Mouse (Mus musculus) right cerebral cortex, postnatal 14 days (tissue): Measurements from ENCODE around the gene Ift57.

Experiments used
- DNase-seq: peaks from one replicate; pipeline ENCODE4 v3.0.0; 2022

The Ift57 gene

DNA sequence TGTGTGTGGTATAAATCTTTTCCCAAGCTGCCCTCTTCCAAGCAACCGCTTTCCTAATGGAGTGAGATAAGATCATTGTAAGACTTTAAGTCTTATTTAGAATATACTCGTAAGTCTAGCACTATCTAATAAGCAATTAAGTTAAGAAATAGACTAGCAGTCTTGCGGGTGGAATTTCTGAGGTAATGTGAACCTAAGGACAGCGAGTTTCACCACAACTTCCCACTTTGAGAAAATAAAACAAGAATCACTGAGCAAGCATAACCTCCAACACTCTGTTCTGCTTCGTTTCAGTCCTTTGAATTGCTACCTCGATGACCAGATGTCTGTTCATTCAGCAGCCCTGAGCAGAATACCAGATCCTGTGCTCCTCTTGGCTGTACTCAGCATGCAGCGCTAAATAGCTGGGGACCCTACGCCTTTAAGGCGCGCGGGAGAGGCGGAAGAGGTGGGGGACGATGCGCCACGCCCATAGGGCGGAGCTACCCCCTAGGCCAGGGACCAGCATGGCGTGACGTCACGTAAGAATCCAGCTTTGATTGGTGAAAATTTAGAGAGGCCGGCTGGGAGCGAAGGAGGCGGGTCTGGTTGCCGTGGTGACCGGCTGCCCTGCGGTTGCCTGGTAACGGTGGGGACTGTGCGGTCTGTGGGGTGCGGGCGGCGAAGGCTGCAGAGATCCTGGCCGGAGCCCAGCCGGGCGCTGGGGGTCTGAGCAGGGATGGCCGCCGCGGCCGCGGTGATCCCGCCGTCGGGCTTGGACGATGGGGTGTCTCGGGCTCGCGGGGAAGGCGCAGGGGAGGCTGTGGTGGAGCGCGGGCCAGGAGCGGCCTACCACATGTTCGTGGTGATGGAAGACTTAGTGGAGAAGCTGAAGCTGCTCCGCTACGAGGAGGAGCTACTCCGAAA is at the start of gene Ift57:
Ift57 (plus strand) TSS at position 614 of the 906 bp plus-strand sequence.
- peak; percentile 98 for DNase-seq

DNA sequence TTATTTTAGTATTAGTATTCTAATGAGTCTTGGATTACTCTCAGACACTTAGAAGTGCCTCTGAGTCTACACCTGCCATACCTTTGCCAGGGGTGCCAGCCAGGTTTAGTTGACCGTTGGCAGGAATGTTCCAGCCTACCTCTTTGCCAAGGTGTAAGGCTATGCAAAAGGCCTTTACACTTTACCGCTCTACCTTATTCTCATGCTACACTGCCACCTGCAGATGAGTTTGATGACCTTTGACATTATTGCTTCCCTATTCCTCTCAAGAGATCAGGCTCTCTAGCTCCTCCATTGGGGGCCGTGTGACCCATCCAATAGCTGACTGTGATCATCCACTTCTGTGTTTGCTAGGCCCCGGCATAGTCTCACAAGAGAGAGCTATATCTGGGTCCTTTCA is 41.9 kb upstream of the Ift57 start:
- no peak for DNase-seq

DNA sequence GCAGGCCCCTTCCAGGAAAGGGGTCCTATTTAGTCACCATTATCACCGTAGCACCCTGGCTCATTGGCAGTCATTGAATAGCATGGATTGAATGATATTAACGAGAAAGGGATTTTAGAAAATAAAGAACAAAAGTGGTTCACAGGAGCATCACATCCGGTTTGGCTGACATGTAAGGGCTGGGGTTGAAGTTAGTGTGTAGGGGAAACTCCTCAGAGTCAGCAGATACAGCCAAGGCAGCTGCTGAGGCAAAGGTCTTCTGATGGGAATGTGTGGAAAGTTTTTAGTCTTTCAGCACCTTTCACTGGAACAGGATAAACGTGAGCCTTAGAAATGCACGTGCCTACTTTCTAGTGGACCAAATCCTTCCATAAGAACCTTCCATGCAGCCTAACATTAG is 41.0 kb upstream of the Ift57 start:
- no peak for DNase-seq

DNA sequence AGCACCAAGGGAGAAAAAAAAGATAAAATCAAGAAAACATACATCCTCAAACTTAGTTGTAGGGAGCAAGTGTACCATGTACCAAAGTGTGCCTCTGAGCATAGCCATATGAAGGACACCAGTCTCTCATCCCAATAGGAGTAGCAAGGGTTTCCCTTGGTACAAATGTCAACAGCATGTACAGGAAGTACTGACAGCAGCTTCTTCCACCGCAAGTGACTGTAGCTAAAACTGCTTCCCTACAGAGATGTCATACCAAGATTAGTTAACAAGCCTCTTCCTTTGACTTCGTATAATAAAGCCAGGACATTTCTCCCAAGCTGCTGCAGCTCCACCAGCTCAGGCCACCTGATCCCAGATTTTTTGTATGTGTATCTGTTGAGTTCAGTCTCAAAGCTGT is 39.9 kb upstream of the Ift57 start:
- DNase-seq = no peak

DNA sequence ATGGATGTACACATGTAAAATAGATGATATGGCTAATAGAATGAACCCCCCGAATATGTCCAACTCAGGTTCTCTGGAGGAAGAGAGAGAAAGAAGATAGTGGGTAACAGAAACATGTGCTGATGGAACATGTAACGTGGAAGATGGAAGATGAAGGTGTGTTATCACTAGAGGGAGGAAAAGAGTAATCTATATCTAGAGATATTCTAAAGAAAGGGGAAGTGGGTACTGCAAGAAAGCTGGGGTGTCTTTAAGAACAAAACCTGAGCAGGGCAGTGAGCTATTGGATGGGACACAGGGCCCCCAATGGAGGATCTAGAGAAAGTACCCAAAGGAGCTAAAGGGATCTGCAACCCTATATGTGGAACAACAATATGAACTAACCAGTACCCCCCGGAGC is 38.9 kb upstream of the Ift57 start:
- DNase-seq = no peak

DNA sequence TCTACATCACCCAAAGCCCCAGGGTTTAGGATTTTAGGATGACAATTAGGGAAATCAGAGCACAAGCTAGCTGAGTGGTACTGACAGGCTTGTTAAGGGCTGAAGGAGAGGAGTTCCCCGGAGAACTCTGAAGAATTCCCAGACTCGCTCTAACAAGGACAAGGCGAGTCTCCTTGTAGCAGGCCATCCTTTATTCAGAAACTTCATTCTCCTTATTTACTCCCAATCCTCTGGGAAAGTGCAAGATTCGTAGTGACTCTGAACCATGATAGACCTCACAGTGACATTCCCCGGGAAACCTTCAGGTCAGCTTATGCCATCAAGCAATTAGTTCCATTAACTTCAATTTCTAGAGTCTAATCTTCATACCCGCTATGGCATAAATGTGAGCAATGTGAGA is 36.8 kb upstream of the Ift57 start:
- no peak for DNase-seq

DNA sequence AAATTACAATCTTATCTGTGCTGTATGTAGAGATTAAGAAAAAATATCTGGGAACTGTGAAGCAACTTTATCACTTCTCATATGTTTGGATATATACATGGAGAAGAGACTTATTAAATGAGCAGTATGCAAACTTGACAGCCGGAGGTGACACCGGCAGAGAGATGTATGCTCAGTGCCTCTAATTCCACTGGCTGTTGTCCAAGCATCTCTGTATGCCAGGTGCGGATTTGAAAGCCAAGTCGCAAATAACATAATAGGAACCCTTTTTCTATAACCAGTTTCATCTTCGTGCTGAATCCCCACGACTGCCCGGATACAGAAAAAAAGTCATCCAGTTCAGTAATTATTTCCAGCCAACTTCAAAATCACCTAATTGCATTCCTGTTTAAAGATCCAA is 34.4 kb upstream of the Ift57 start:
- no peak for DNase-seq

DNA sequence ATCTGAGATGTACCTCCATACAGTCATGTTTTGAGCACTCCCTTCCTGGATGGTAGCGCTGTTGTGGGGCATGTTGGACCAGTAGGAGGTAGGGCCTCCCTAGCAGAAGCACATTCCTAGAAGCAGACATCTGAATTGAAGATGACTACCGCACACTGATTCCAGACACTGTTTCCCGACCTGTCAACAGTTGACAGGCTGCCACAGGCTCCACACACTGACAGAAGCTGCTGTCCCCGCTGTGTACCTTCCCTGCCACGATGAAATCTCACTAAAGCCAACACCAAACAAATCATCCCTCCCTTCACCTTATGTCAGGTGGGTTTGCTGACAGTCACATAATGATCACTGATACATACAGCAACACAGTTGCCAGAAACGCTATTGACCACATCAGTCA is 19.4 kb upstream of the Ift57 start:
- DNase-seq = no peak

DNA sequence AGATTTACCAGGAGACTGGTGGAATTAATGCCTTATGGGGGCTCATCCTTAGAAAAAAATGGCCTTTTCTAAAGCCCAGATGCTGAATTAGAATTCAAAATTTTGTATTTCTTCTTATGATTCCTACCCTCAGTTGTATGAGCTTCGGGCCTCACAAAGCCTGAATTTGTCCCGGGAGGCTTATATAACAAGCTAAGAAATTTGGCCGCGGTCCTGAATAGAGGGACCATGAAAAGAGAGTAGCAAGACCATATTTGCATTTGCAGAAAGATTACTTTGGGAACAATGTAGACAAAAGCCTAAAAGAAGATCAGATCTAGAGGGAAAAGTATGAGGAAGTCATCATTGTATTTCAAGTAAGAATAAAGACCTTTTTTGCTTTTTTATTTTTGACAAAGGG is 14.1 kb upstream of the Ift57 start:
- DNase-seq = no peak

DNA sequence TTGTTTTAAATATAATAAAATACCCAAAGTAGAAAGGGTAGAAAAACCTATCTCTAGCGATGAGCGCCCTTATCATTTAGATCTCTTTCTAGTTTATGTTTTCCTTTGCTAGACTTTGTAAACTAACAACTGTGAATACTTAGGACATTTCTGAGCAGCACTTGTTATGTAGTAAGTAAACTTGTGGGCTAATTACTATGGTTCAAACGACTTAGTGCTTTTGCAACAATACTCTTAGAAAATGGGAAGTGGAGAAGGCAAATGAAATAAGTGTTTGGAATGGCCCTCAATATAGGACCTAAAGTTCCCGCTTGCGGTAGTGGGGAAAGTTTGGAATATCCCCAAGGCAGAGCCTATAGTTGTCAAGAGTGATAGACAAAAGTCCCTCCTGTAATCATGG is 788 bp downstream of the Ift57 start:
- DNase-seq = no peak

DNA sequence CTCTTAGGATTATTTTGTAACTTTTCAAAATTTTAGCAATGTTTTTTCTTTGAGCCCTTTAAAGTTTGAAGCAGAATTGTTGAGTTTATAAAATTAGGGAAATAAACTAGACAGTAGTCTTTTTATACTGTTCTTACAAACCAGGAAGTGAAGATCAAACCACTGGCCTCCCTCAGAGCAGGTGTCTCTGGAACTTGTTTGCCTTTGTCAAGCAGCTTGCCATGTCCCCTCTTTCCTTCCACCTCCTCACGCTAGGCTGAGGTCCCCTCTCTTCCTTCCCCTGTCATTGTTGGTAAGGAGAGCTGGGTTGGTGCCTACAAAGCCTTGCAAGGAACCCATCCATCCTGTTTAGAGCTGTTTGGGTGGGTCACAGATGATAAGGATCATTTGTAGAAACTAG is 9.0 kb downstream of the Ift57 start:
- no peak for DNase-seq

DNA sequence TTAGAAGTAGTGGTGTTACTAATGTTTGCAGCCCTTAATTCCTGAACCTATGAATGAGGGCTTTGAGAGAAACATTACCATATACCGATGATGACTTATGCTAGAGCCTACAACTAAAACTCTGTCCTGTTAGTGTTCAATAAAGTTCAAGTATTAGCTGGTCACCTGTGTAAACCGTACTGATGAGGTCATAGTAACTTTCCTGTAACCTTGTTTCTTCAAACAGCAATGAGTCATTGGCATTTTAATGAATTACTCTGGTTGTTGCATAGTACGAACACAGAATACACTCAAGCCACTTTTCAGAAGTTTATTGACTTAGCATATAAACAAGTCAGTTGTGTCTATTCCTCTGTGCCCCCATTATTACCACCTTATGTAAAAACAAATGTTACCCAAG is 11.2 kb downstream of the Ift57 start:
- DNase-seq = no peak

DNA sequence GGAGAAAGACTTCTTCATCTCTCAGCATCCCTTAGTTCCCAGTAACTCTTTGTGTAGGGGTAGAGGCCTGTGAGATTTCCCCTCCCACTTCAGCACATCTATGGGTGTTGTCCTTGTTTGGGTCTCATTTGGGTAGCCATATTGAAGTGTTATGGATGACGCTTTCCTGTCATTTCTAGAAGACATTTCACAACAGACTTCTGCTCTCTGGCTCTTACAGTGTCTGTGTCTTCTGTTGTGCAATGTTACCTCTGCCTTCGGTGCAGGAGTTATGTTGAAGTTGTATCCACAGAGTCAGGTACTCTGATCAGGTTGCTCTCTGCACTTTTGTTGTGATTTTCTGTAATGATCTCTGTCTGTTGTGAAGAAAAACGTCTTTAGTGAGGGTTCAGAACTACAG is 14.3 kb downstream of the Ift57 start:
- no peak for DNase-seq

DNA sequence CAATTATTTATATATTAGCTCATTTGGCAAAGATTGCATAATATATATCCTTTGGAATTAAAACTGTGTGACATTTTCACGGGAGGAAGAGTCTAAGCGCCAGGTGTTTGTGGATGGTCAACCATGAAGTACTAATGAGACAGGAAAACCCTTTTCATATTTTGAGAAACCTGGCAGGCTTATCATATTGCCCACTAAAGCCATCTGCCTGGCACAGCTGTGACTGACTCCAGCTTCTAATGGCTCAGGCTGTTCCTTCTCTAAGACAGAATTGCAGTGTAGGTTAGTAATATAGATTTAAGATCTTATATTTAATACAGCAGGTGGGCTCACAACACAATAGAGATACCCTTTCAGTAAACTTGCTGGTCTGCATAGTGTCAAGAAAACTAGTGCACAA is 21.6 kb downstream of the Ift57 start:
- no peak for DNase-seq

DNA sequence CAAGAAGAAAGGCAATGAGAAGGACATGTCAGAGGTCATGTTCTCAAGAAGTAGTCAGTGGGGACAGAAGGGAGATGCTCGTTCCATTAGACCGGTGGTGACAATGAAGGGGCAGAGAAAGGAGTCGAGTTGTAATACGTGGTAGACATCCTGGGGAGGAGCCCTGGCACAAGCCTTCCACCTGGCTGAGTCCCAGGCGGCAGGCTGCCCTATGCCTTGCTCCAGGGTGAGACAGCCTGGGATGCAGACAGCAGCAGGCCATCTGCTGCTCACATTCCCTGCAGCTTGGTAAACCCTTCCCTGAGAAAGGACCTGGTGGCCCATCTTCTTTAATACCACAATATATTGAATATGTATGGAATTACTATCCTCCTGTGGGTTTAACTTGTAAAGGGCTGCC is 22.6 kb downstream of the Ift57 start:
- no peak for DNase-seq

DNA sequence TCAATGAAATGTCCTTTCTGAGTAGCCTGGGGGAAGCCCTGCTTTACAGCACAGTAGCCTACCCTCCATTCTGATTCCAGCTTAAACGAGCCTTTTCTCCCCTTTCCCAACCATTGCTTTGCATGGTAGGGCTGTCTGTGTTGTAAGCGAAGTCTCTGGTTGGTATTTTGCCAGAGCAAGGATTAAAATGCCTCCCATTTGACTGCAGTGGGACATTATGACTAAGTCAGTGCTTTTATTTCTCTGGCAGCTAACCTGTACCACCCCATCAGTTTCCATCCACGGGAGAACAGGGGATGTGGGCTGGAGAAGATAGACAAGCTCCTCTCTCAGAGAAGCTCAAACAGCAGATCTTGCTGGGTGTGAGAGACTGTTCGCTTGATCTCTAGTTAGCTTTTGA is 24.2 kb downstream of the Ift57 start:
- DNase-seq = no peak

DNA sequence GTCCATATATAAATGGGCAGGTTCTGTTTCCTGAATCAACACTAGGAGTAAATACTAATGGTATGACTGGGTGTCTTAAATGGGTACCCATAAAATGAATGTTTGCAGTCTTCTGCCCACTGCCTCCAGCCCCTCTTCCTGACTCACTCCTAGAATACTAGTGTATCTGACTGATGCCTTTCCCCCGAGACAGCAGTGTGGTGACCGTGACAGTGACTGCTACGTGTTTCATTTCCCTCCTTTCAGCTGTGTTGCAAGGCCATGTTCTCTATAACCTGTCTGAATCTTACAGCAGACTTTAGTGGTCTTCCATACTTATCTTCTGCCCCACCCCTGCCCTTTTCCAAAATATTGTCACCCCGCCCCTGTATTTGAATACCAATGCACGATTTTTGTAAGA is 25.2 kb downstream of the Ift57 start:
- DNase-seq = no peak

DNA sequence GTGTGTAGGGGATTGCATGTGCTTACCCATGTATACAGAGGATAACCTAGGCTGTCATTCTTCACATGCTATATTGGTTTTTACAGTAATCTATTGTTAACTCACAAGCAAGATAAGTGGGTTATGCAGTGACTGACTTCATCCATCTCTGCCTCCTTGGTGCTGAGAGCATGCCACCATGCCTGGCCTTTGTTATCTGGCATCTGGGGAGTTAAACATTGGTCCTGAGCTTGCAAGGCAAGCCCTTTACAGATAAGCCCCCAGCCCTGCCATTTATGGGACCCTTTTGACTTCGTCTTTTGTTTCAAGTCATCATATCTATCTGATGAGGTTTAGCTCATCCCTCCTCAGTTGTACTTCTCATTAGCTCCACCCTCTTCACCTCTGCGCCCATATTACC is 25.9 kb downstream of the Ift57 start:
- no peak for DNase-seq

DNA sequence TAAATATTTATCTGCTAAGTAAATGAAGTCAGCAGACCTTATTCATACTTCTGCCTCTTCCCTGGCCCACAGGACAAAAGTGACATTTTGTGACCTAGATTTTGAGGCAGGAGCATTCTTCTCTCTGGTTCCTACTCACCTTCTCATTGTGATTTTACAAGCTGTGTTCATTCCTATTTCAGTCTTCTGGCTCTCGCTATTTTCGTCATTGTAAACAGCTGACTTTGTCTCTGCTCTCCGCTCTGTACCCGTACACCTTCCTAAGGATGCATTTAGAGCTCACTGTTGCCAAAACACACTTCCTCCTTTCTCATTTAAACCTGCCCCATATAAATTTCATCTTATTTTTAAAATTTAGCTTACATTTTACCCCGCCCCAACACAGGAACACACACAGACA is 26.4 kb downstream of the Ift57 start:
- no peak for DNase-seq

DNA sequence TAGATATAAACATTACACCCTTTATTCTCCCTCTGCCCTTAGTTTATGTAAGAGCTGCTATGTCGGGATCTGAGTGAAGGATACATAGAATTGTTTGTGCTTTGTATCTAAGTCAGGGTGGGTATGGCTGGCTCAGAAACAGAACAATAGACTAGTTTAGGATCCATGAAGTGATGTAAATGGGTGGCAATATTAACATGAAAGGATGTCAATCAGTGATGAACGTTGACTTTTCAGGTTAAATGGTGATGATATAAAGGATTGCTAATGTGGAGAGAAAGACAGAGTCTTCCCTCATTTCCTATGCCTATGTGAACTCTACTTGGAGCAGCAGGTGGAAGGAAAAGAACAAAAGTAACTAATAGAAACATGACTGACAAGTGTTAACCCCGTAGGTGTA is 27.2 kb downstream of the Ift57 start:
- DNase-seq = no peak

DNA sequence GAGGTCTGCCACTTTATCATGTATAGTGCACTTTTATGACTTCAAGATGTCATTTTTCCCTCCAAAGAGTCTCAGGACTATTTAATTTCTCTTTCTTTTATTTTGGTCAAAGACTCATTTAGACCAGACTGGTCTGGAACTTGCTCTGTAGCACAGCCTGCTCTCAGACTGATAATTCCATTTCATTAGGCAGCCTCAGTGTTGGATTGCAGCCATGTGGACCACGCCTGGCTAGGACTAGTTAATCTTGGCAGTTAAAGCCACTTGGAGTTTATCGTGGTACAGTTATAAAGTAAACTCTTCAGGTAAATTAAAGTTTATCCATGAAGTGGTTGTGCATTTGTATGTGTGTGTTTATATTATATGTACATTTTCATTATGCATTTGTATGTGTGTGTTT is 27.7 kb downstream of the Ift57 start:
- no peak for DNase-seq

DNA sequence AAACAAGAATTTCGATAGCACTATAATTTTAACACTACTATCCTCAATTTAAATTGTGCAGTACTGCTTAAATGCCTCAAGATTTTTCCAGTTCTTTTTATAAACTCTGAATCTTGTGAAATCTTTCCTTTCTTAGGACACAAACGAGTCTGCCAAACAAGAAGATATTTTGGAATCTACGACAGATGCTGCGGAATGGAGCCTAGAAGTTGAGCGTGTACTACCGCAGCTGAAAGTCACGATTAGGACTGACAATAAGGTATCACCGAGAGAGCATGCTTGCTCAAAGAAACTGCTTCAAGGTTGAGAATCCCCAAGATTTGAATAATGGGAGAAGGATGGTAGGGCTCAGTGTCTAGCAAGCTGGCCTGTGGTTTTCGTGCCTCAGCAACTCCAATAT is 37.5 kb downstream of the Ift57 start:
- no peak for DNase-seq

DNA sequence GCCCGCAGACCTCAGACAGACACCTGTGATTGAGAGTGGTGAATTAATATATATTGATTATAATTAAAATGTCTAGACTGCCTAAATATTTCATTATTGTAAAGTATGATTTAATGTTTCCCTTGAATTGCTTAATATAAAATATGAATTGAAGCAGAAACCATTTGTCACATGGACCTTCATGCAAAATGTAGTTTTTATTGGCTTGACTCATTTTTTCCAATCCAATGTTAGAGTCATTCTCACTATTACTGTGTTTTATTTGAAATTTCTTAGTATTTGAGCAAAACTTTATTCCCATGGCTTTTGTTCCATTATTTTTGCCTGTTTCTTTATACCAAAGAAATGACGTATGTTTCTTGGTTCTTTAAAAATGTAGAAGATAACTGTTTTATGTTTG is 48.3 kb downstream of the Ift57 start:
- no peak for DNase-seq

DNA sequence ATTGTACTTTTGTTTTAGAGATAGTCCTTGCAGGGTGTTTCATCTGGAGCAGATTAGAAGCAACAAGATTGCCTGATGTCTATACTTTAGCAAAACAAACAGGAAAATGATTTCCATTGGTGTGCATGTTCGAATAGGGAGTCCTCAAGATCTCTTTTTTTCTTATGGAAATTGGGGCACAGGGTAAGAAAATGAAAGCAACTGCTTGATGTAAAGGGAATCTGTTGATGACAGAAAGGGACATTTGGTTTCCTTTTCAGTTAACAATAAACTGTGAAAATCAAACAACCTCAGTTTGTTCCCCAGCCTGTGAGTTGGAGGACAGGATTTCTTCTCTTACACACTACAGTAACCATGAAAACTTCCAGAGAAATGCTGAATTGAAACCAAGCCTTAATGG is 53.9 kb downstream of the Ift57 start:
- DNase-seq = no peak

DNA sequence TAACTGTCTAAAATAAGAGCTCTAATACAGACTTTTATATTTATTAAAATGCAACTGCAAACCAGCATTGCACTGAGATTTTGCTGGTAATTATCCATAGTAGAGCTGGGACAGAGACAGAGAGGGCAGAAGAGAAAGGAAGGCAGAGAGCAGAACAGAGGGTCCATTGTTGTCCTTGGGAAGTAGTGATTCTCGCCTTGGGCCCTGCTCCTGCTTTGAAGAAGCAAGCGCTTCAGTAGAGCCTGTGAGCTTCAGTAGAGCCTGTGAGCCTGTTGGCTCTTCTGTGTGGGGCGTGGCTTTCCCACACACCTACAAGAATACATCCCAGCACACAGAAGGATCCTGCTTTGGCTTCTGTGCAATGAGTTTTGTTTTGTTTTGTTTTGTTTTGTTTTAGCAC is 54.3 kb downstream of the Ift57 start:
- no peak for DNase-seq
